Mouse (Mus musculus): ENCODE data around the gene Pde7b. TPM values are rescaled to one million over a fixed set of nuclear protein-coding genes. Genes with fewer than 3 reads are reported as not detected.

The Pde7b gene
- polyA plus RNA-seq, 1 experiment from 2014 or later = 5.0 TPM

DNA sequence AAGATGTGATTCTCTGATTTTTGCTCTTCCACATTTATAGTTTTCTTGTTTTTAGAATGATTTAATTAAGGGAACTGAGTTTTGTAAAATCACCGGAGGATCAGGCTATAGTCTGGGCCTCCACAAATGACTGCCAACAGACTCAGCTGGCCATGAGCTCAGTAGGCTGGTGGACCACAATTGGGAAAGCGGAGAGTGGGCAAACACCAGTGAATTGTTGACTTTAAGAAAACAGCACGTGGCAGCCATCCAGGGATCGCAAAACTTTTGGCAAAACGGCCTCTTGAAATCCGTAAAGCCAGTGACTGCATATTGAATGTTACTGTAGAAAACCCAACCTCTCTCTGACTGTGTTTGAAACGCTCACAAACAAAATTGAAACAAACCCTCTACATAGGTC is 94.8 kb downstream of the Pde7b start:
- Histone ChIP-seq H3K4me2 (replicated peaks; ENCODE audit: low read depth, low read length) (no peak overlapping the region), H3K4me1 (ENCODE audit: insufficient read depth, low read depth, low read length) (no peaks in the 10 kb centered on the region), H3K27me3 (replicated peaks; ENCODE audit: insufficient read depth, low read length) (no peaks in the 10 kb centered on the region), H3K9me3 (ENCODE audit: low read length) (no peaks in the 10 kb centered on the region), H3K36me3 (ENCODE audit: insufficient read depth, low read length) (no peaks in the 10 kb centered on the region), H3K27ac (ENCODE audit: low read length) (no peak overlapping the region), H3K9ac (replicated peaks; ENCODE audit: low read depth) (no peak overlapping the region), H3K4me3 (ENCODE audit: low read depth, low read length) (no peak overlapping the region)
- DNase-seq (ENCODE audit: low spot score) = peak; percentile 66
- WGBS = 25% methylated on average over 7 of the region's 7 CpGs
- ATAC-seq = peak; percentile 62
- TF ChIP-seq EP300 (IDR thresholded peaks at IDR 0.05) = no peak
- TF ChIP-seq CTCF (IDR thresholded peaks at IDR 0.05) = no peak

- no peaks in the 10 kb centered on the region for H3K36me3 ChIP-seq (ENCODE audit: insufficient read depth, low read length)
- 88% methylated on average over 16 of the region's 16 CpGs for WGBS
Observed at GRCm38 (mm10) chr10:20625702-20626375, 99.0 kb downstream of the Pde7b start.

DNA sequence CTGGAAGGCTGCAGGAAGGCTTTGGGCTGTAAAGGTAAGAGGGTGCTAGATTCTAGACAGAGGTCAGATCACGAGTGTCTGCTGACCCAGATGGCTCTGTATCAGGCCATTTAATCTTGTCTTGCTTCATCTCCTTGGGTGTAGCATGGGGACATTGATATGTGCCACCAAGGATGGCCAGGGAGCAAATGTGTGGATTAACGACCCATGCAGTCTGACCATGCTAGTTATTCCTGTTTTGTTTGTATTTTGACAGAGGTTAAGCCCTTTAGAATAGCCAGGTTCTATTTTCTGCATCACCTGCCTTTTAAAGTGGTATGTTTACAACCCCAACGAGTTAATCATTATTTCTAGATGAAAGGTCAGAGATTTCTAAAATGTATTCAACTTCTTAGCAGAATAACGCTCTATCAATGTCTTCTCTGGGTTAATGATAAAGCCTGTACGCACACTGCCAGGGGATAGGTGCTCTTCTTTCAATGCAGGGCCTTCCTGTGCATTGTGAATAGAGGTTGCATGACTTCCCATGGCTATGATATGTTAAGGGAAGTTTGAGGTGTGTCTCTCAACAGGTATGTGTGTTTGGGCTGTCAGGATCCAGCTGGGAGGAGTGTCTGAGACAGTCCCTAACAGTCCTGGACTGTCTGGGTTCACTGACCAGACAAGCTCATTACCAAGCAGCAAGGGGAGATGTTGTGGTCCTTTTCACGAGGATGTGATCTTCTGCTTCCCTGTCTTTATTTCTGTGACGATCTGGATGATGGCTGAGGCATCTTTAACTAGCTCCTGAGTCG is 103.0 kb downstream of the Pde7b start:
- H3K27ac ChIP-seq (ENCODE audit: low read length) = no peak overlapping the region
- H3K4me3 ChIP-seq (ENCODE audit: low read depth, low read length) = no peak overlapping the region
- H3K36me3 ChIP-seq (ENCODE audit: insufficient read depth, low read length) = no peaks in the 10 kb centered on the region
- TF ChIP-seq CTCF (IDR thresholded peaks at IDR 0.05) (no peak), EP300 (IDR thresholded peaks at IDR 0.05) (no peak)
- DNase-seq (ENCODE audit: low spot score) (no peak), ATAC-seq (no peak)
- H3K27me3 ChIP-seq (replicated peaks; ENCODE audit: insufficient read depth, low read length) = no peaks in the 10 kb centered on the region
- no peaks in the 10 kb centered on the region for H3K4me1 ChIP-seq (ENCODE audit: insufficient read depth, low read depth, low read length)
- H3K9ac ChIP-seq (replicated peaks; ENCODE audit: low read depth) = no peak overlapping the region
- WGBS = 69% methylated on average over 8 of the region's 8 CpGs
- H3K4me2 ChIP-seq (replicated peaks; ENCODE audit: low read depth, low read length) = no peak overlapping the region
- H3K9me3 ChIP-seq (ENCODE audit: low read length) = no peaks in the 10 kb centered on the region

More at GRCm38 (mm10) chr10:20625702-20626375, 99.0 kb downstream of the Pde7b start:
- DNase-seq (ENCODE audit: low spot score) = no peak
- TF ChIP-seq EP300 (IDR thresholded peaks at IDR 0.05) (no peak), CTCF (IDR thresholded peaks at IDR 0.05) (no peak)
- no peak for ATAC-seq
- H3K4me3 ChIP-seq (ENCODE audit: low read depth, low read length) = no peak overlapping the region
- H3K9ac ChIP-seq (replicated peaks; ENCODE audit: low read depth) = no peak overlapping the region
- H3K27ac ChIP-seq (ENCODE audit: low read length) = no peak overlapping the region
- no peaks in the 10 kb centered on the region for H3K27me3 ChIP-seq (replicated peaks; ENCODE audit: insufficient read depth, low read length)
- no peak overlapping the region for H3K4me2 ChIP-seq (replicated peaks; ENCODE audit: low read depth, low read length)
- H3K4me1 ChIP-seq (ENCODE audit: insufficient read depth, low read depth, low read length) = no peaks in the 10 kb centered on the region
- H3K9me3 ChIP-seq (ENCODE audit: low read length) = no peaks in the 10 kb centered on the region

DNA sequence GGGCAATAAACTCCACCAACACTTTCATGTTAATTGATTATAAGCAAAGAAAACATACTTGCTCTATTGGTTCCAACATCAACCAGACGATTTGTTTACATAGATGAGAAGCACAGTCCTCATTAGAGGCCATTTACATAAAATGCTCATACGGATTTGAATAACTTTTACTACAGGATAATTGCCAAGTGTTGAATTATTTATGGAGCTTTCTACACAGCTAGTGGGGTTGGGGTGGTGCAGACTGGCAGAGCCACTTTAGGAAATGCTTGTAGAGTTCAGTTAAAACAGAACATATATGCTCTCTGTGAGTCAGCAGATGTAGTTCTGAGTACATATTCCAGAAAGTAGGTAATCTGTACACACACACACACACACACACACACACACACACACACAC is 118.9 kb downstream of the Pde7b start:
- no peaks in the 10 kb centered on the region for H3K4me1 ChIP-seq (ENCODE audit: insufficient read depth, low read depth, low read length)
- no peak overlapping the region for H3K4me3 ChIP-seq (ENCODE audit: low read depth, low read length)
- H3K27ac ChIP-seq (ENCODE audit: low read length) = no peak overlapping the region
- H3K4me2 ChIP-seq (replicated peaks; ENCODE audit: low read depth, low read length) = no peak overlapping the region
- H3K36me3 ChIP-seq (ENCODE audit: insufficient read depth, low read length) = no peaks in the 10 kb centered on the region
- DNase-seq (ENCODE audit: low spot score) (no peak), ATAC-seq (no peak)
- H3K27me3 ChIP-seq (replicated peaks; ENCODE audit: insufficient read depth, low read length) = no peaks in the 10 kb centered on the region
- TF ChIP-seq CTCF (IDR thresholded peaks at IDR 0.05) (no peak), EP300 (IDR thresholded peaks at IDR 0.05) (no peak)
- H3K9me3 ChIP-seq (ENCODE audit: low read length) = no peaks in the 10 kb centered on the region
- 60% methylated on average over 2 of the region's 2 CpGs for WGBS
- no peak overlapping the region for H3K9ac ChIP-seq (replicated peaks; ENCODE audit: low read depth)

DNA sequence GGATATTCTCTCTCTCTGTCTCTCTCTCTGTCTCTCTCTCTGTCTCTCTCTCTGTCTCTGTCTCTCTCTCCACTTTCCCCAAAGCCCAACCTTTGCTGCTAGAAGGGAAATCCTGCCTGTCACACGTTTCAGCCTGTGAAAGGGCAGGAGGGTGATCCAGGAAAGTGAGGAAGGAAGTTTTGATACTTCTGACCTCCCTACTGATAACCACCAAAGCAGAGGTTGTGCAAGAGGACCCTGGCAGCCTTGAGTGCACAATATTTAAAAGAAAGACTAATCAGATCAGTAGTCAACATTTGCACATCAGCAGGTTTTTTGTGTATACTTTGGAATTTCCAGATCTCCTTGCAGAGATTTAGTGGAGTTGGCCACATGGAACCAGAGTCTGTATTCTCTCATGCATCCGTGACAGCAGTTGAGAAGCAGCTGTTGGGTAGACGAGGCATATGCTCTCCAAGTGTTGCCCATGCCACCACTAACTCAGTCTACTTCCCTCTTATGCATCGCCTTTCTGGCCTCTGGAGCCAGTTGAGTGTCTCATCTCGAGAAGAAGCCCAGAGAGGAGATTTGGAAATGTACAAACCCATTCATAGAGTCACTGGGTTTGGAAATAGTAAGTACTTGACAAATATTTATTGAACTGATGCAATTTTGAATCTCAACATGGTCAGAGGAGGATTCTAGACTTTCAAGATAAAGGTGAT is 129.6 kb downstream of the Pde7b start:
- Histone ChIP-seq H3K4me2 (replicated peaks; ENCODE audit: low read depth, low read length) (no peak overlapping the region), H3K4me1 (ENCODE audit: insufficient read depth, low read depth, low read length) (no peaks in the 10 kb centered on the region; the same call in 1 of the 2 replicates), H3K9ac (replicated peaks; ENCODE audit: low read depth) (no peak overlapping the region), H3K27ac (ENCODE audit: low read length) (no peak overlapping the region), H3K4me3 (ENCODE audit: low read depth, low read length) (no peak overlapping the region), H3K27me3 (replicated peaks; ENCODE audit: insufficient read depth, low read length) (no peaks in the 10 kb centered on the region), H3K36me3 (ENCODE audit: insufficient read depth, low read length) (no peaks in the 10 kb centered on the region), H3K9me3 (ENCODE audit: low read length) (no peaks in the 10 kb centered on the region)
- DNase-seq (ENCODE audit: low spot score) (peak; percentile 44), ATAC-seq (peak; percentile 38)
- TF ChIP-seq EP300 (IDR thresholded peaks at IDR 0.05) = no peak; the same call in none of the 2 replicates
- TF ChIP-seq CTCF (IDR thresholded peaks at IDR 0.05) = no peak
- 27% methylated on average over 5 of the region's 5 CpGs for WGBS

GRCm38 (mm10) chr10:20594015-20594414 is 130.9 kb downstream of the Pde7b start:
- WGBS = 34% methylated on average over 5 of the region's 5 CpGs
- Histone ChIP-seq H3K4me2 (replicated peaks; ENCODE audit: low read depth, low read length) (no peak overlapping the region), H3K9ac (replicated peaks; ENCODE audit: low read depth) (no peak overlapping the region), H3K27me3 (replicated peaks; ENCODE audit: insufficient read depth, low read length) (no peaks in the 10 kb centered on the region), H3K9me3 (ENCODE audit: low read length) (no peaks in the 10 kb centered on the region), H3K36me3 (ENCODE audit: insufficient read depth, low read length) (no peaks in the 10 kb centered on the region), H3K4me1 (ENCODE audit: insufficient read depth, low read depth, low read length) (no peaks in the 10 kb centered on the region; the same call in 1 of the 2 replicates), H3K27ac (ENCODE audit: low read length) (no peak overlapping the region), H3K4me3 (ENCODE audit: low read depth, low read length) (no peak overlapping the region)
- ATAC-seq = no peak
- no peak for TF ChIP-seq EP300 (IDR thresholded peaks at IDR 0.05)
- TF ChIP-seq CTCF (IDR thresholded peaks at IDR 0.05) = no peak
- no peak for DNase-seq (ENCODE audit: low spot score)
